Mouse (Mus musculus) spleen, postnatal 10 days (tissue): ENCODE results near the gene Mpnd.

Experiments used
- DNase-seq, 2 experiments: peaks; one replicate each; pipeline ENCODE4 v3.0.0; 2021 to 2022; ENCODE audit warnings: low spot score in 2 of 2

Gene Mpnd

GRCm38 (mm10) chr17:56005415-56006061 lies at the start of gene Mpnd, which contains the start of gene Stap2:
Gene Mpnd (plus strand): TSS chr17:56005711.
Gene Stap2 (minus strand): TSS chr17:56005584.
- DNase-seq, result peak in 1 of 2 experiments; percentile 40

DNA sequence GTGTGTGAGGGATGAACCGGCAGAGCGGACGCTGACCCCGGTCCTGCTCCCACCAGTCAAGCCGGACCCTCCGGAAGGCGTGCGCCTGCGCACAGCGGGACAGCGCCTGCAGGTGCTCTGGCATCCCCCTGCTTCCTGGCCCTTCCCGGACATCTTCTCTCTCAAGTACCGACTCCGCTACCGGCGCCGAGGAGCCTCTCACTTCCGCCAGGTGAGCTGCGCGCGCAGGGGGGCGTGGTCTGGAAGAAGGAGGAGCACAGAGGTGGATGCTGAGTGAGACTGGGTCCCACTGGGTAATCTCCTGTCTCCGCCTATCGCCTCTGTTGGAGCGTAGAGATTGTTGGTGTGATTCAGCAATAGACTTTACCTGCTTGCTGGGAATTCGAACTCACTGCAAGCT lies 49.4 kb upstream of the Mpnd start:
- peak in 1 of 2 experiments; percentile 86 for DNase-seq

GRCm38 (mm10) chr17:55956591-55956990 lies 48.9 kb upstream of the Mpnd start:
- DNase-seq, result peak in 1 of 2 experiments; percentile 14

GRCm38 (mm10) chr17:55957168-55957567 lies 48.3 kb upstream of the Mpnd start:
- peak; percentile 69 to 87 for DNase-seq

- peak in 1 of 2 experiments; percentile 14 for DNase-seq
Observed at GRCm38 (mm10) chr17:55957726-55958583, 47.6 kb upstream of the Mpnd start.

- DNase-seq, result peak in 1 of 2 experiments; percentile 22
Observed at GRCm38 (mm10) chr17:55958584-55958886, 47.0 kb upstream of the Mpnd start.

GRCm38 (mm10) chr17:55958918-55959728 lies 46.4 kb upstream of the Mpnd start, which contains the start of gene Yju2:
Gene Yju2 (plus strand): TSS chr17:55959099.
- DNase-seq, result peak; percentile 88 to 91

GRCm38 (mm10) chr17:55959946-55960740 lies 45.4 kb upstream of the Mpnd start:
- peak in 1 of 2 experiments; percentile 14 for DNase-seq

- DNase-seq, result peak in 1 of 2 experiments; percentile 10
Observed at GRCm38 (mm10) chr17:55960791-55961190, 44.7 kb upstream of the Mpnd start.

DNA sequence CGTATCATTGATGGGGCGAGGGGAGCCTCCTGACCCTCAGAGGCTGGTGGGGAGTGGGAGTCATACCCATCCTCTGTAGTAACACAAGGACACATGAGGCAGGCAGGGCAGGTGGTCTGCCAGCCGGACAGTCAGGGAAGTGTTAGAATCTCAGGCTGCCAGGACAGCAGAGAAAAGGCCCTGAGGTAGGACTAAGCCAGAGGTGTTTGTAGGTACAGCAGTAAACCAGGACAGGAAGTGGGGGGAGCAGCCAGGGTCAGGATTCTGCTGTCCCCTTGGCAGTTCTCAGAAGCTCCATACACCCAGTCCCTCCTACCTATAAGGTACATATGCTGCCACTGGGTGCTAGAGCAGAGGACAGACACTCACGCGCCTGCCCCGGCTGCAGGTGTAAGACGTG lies 43.9 kb upstream of the Mpnd start:
- DNase-seq, result peak in 1 of 2 experiments; percentile 10

DNA sequence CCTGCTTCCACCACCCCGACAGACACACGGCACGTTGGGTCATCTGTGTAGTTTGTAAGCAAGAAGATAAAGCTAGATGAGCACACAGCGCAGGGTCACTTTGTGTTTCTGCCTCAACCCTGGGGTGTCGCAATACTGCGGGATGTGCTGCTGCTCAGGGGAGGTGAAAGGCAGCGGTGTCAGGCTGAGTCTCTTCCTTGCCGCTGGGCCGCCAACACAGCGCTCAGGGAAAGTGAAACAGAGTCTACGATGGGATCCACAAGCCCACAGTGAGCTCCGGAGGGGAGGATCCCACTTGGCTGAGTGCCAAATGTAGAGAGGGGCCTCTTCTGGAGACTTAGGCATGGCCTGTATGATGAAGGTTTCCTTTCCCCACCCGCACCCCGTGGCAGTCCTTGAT lies 42.3 kb upstream of the Mpnd start:
- peak in 1 of 2 experiments; percentile 27 for DNase-seq

GRCm38 (mm10) chr17:55964496-55964895 lies 41.0 kb upstream of the Mpnd start:
- DNase-seq, result no peak

DNA sequence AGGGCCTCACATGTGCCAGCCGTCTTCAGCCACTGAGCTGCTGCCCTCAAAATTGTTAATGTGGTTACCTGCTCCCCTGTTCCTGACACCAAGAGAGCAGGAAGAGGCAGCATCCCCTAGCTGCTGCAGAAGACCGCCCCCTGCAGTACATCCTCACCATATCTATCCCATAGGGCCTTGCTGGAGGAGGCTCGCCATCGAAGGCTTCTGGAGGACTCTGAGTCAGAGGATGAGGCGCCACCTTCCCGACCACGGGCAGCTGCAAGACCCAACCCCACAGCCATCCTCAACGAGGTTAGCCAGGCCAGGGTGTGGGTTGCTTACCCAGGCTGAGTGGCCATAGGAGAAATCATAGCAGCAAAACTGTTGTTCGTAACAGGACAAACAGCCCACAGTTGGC lies 40.5 kb upstream of the Mpnd start:
- DNase-seq, result no peak

DNA sequence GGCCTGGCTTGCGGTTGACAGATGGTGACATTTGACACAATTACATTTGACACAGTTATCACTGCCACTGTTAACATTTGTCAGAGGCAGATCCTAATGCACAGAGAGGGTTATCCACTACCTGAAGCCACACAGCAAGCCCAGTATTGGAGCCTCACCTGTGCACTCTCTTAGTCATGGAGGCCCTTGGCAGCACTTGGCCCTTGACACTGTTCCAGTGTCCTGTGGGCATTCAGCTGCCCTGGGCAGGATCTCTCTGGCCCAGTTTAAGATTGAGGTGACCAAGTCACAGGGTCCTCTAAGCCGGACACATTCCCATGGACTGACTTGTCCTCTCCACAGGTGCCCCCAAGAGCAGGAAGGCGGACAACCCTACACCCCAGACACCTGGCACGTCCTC lies 38.3 kb upstream of the Mpnd start:
- DNase-seq, result no peak

DNA sequence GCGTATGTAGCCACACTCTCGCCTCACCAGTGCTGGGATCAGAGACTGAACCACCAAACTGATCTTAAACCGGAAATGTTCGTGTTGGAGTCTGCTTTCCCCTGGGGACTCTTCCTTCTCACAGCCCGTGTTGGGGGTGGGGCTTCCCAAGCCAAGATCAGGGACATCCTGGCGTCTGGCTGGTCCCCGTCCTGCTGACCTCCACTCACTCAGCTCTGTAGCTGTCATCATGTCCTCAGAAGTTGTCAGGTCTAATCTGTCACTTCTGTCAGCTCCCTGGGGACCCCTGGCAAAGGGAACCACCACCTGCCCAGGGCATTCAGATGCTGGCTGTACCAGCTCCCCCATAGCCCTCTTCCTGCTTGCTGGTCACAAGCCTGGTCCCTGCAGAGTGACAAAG lies 37.3 kb upstream of the Mpnd start:
- DNase-seq, result no peak

GRCm38 (mm10) chr17:55969560-55969959 lies 36.0 kb upstream of the Mpnd start:
- no peak for DNase-seq

DNA sequence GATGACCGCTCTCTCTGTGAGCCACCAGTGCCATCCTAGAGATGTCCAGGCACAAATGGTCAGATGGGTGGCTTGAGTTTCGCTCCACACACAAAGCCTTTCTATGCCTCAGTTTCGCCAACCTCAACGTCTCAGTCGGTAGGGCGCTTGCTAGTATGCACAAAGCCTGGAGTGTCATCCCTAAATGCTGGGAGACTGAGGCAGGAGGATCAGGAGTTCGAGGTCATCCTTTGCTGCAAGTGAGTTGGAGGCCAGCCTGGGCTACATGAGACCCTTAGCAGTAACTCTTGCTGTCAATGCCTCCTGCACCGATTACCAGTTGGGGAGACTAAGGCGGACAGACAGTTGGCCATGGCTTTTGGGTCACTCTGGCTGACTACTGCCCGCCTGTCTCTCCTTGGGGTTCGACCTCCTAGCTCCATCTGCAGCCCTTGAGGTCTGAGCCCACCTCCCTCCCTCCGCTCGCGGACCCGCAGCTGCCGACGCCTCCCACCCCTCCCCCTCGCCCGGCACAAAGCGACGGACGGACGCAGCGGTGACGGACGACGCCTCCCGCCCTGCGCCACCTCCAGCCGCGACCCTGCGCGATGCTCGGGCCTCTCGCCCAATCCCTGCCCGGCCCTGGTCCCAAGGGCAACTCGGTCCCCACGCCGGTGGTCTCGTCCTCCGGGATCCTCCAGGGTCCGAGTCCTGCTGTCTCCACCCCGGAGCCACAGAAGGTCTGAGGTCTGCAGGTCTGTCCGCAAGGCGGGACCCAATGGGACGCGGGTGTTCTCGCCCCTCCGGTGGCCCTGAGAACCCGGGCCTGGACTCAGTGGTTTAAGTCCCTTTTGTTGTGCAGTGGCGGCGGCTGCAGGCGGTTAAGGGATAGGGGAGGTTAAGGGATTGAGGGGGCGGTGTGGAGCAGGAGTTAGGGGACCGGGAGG lies 35.3 kb upstream of the Mpnd start, which contains the start of gene Shd:
Gene Shd, plus strand, starts transcription at position 502 of the 926 bp plus-strand sequence.
- no peak for DNase-seq

GRCm38 (mm10) chr17:55971453-55971852 lies 34.1 kb upstream of the Mpnd start:
- DNase-seq, result no peak

DNA sequence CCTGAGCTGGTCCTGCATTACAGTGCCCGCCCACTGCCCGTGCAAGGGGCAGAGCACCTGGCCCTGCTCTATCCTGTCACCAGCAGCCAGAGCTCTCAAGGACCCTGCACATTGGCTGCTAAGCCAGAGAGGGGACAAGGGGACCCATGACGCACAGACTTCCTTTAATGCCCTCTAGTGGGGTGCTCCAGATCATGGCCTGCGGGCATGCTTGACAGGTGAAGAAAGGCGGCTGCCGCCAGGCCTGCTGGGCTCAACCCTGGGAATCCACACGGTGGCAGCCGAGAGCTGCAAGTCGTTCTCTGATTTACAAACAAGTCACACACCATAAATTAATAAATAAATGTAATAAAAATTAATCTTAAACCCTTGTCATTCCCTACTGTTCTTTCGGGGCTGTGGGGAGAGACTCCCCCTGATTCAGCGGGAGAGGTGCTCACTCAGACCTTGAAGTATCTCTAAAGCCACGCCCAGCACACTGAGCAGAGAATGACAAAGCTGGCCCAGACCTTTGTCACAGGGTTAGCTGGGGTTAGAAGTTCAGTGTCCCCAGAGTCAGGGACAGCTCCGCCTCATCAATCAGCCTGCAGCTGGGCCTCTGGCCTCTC lies 29.2 kb upstream of the Mpnd start:
- DNase-seq, result peak; percentile 37 to 79

- DNase-seq, result no peak
Observed at GRCm38 (mm10) chr17:55977301-55977700, 28.2 kb upstream of the Mpnd start.
